Mouse (Mus musculus) embryonic facial prominence, embryonic 13.5 days (tissue): ENCODE data around the gene Grin3b. TPM values are rescaled to one million over a fixed set of nuclear protein-coding genes. Genes with fewer than 3 reads are reported as not detected.

ENCODE experiments used
- ATAC-seq: fragments of 200-750 bp; cut with Nextera tagmentation; 2 replicates; pipeline ENCODE4 v1.8.0; 2017; ENCODE audit warnings: low read depth; ENCODE audit not compliant: insufficient number of reproducible peaks, insufficient read depth, low FRiP score, low TSS enrichment
- H3K27ac ChIP-seq: fragments of 300-500 bp; sonication (generic); 2 replicates; pipeline ENCODE4 v1.5.1; 2015; ENCODE audit warnings: moderate library complexity, mild to moderate bottlenecking, inconsistent platforms
- H3K27me3 ChIP-seq: fragments of 300-500 bp; sonication (generic); 2 replicates; pipeline ENCODE4 v1.6.1; 2015; ENCODE audit warnings: mild to moderate bottlenecking, inconsistent platforms
- H3K36me3 ChIP-seq: fragments of 300-500 bp; sonication (generic); 2 replicates; pipeline ENCODE4 v1.6.1; 2015; ENCODE audit warnings: mild to moderate bottlenecking, inconsistent platforms
- H3K4me1 ChIP-seq: fragments of 300-500 bp; sonication (generic); 2 replicates; pipeline ENCODE4 v1.6.1; 2015; ENCODE audit warnings: inconsistent platforms
- H3K4me2 ChIP-seq: fragments of 300-500 bp; sonication (generic); 2 replicates; pipeline ENCODE4 v1.6.1; 2015; ENCODE audit warnings: moderate library complexity, mild to moderate bottlenecking, inconsistent platforms
- H3K4me3 ChIP-seq: fragments of 300-500 bp; sonication (generic); 2 replicates; pipeline ENCODE4 v1.5.1; 2015; ENCODE audit warnings: mild to moderate bottlenecking, inconsistent platforms
- H3K9ac ChIP-seq: fragments of 300-500 bp; sonication (generic); 2 replicates; pipeline ENCODE4 v1.6.1; 2015; ENCODE audit warnings: mild to moderate bottlenecking, inconsistent platforms
- H3K9me3 ChIP-seq: fragments of 300-500 bp; sonication (generic); 2 replicates; pipeline ENCODE4 v1.6.1; 2016; ENCODE audit warnings: inconsistent platforms
- WGBS: fragments of 180-500 bp; shearing (Covaris S2); methylation state at CpG from one replicate; pipeline ENCODE4 v1.1.7; 2015; ENCODE audit warnings: mixed read lengths; 5-methylcytosine and 5-hydroxymethylcytosine counted together
- polyA plus RNA-seq: library from polyadenylated mRNA; unstranded; fragments of >200 nt; fragmentation: Nextera tagmentation; extraction: Ambion mirVana; gene quantifications from 2 replicates; pipeline ENCODE4 v1.2.1, GENCODE M21; 2015

Grin3b gene
- polyA plus RNA-seq, 1 experiment from 2014 or later: 0.83 TPM

- WGBS: 90% methylated on average over 13 of the region's 13 CpGs
- no peak overlapping the region for H3K4me2 ChIP-seq
These were observed 50.8 kb downstream of the Grin3b start for GRCm38 (mm10) chr10:80021320-80021641.

GRCm38 (mm10) chr10:80022164-80022563 is 51.6 kb downstream of the Grin3b start:
- Histone ChIP-seq H3K36me3 (no peaks in the 10 kb centered on the region), H3K9me3 (no peaks in the 10 kb centered on the region), H3K4me3 (no peak overlapping the region), H3K27ac (no peak overlapping the region), H3K27me3 (peaks cover 29% of the 10 kb centered on the region), H3K4me2 (no peak overlapping the region), H3K9ac (no peak overlapping the region), H3K4me1 (peaks cover 24% of the 10 kb centered on the region)
- no peak for ATAC-seq
- WGBS: 91% methylated on average over 12 of the region's 12 CpGs

More at GRCm38 (mm10) chr10:80021320-80021641, 50.8 kb downstream of the Grin3b start:
- Histone ChIP-seq H3K9ac (no peak overlapping the region), H3K4me1 (peaks cover 24% of the 10 kb centered on the region), H3K27me3 (peaks cover 37% of the 10 kb centered on the region), H3K27ac (no peak overlapping the region), H3K9me3 (no peaks in the 10 kb centered on the region), H3K4me3 (no peak overlapping the region), H3K36me3 (no peaks in the 10 kb centered on the region)
- ATAC-seq: no peak

- 91% methylated on average over 8 of the region's 8 CpGs for WGBS
- no peak for ATAC-seq
- peaks cover 22% of the 10 kb centered on the region for H3K4me1 ChIP-seq
These were observed 52.3 kb downstream of the Grin3b start for GRCm38 (mm10) chr10:80022806-80023205.

GRCm38 (mm10) chr10:80023758-80024157 is 53.2 kb downstream of the Grin3b start:
- no peak for ATAC-seq
- H3K4me2 ChIP-seq: no peak overlapping the region
- H3K4me3 ChIP-seq: no peak overlapping the region
- peaks cover 18% of the 10 kb centered on the region for H3K4me1 ChIP-seq
- no peak overlapping the region for H3K27ac ChIP-seq
- H3K36me3 ChIP-seq: no peaks in the 10 kb centered on the region
- no peak overlapping the region for H3K9ac ChIP-seq
- H3K27me3 ChIP-seq: peaks cover 18% of the 10 kb centered on the region; the same call in 1 of the 2 replicates
- WGBS: 76% methylated on average over 5 of the region's 5 CpGs
- H3K9me3 ChIP-seq: no peaks in the 10 kb centered on the region

More at GRCm38 (mm10) chr10:80022806-80023205, 52.3 kb downstream of the Grin3b start:
- Histone ChIP-seq H3K36me3 (no peaks in the 10 kb centered on the region), H3K27ac (no peak overlapping the region), H3K9me3 (no peaks in the 10 kb centered on the region), H3K9ac (no peak overlapping the region), H3K27me3 (peaks cover 24% of the 10 kb centered on the region), H3K4me3 (no peak overlapping the region), H3K4me2 (no peak overlapping the region)

GRCm38 (mm10) chr10:80024229-80025043 is 53.9 kb downstream of the Grin3b start:
- Histone ChIP-seq H3K36me3 (no peaks in the 10 kb centered on the region), H3K4me1 (peaks cover 12% of the 10 kb centered on the region), H3K9me3 (no peaks in the 10 kb centered on the region), H3K27ac (no peak overlapping the region), H3K4me3 (no peak overlapping the region), H3K27me3 (peaks cover 12% of the 10 kb centered on the region; the same call in 1 of the 2 replicates), H3K4me2 (no peak overlapping the region), H3K9ac (no peak overlapping the region)
- no peak for ATAC-seq
- WGBS: 76% methylated on average over 15 of the region's 15 CpGs

GRCm38 (mm10) chr10:80025044-80025347 is 54.5 kb downstream of the Grin3b start:
- Histone ChIP-seq H3K27me3 (peaks cover 6% of the 10 kb centered on the region; the same call in 1 of the 2 replicates), H3K27ac (no peak overlapping the region), H3K4me3 (no peak overlapping the region), H3K9me3 (no peaks in the 10 kb centered on the region), H3K4me1 (peaks cover 6% of the 10 kb centered on the region), H3K36me3 (no peaks in the 10 kb centered on the region), H3K9ac (0 out of 2 replicates have a peak overlapping the region, but pooled peaks have one; percentile 32), H3K4me2 (no peak overlapping the region)
- ATAC-seq: no peak
- 56% methylated on average over 4 of the region's 4 CpGs for WGBS

- 78% methylated on average over 10 of the region's 10 CpGs for WGBS
- Histone ChIP-seq H3K4me2 (no peak overlapping the region), H3K36me3 (no peaks in the 10 kb centered on the region), H3K4me1 (peaks cover 1% of the 10 kb centered on the region; the same call in 1 of the 2 replicates), H3K27ac (no peak overlapping the region), H3K9ac (no peak overlapping the region), H3K9me3 (no peaks in the 10 kb centered on the region), H3K4me3 (no peak overlapping the region), H3K27me3 (peaks cover 1% of the 10 kb centered on the region; the same call in 1 of the 2 replicates)
- no peak for ATAC-seq
These were observed 54.9 kb downstream of the Grin3b start for GRCm38 (mm10) chr10:80025463-80025862.

GRCm38 (mm10) chr10:80025889-80026288 is 55.4 kb downstream of the Grin3b start:
- Histone ChIP-seq H3K4me1 (no peaks in the 10 kb centered on the region), H3K9me3 (no peaks in the 10 kb centered on the region), H3K4me3 (no peak overlapping the region), H3K27me3 (no peaks in the 10 kb centered on the region), H3K36me3 (no peaks in the 10 kb centered on the region), H3K27ac (no peak overlapping the region), H3K4me2 (no peak overlapping the region), H3K9ac (no peak overlapping the region)
- ATAC-seq: no peak
- WGBS: 63% methylated on average over 12 of the region's 12 CpGs

Other genes starting within 250 kb of the Grin3b start
- gene Polrmt, start 224.1 kb upstream of the Grin3b start, polyA plus RNA-seq: 42.8 and 50.9 TPM in 2 replicates
- 0.54 and 0.80 TPM in 2 replicates for gene Fgf22, start 215.6 kb upstream of the Grin3b start, polyA plus RNA-seq
- gene Rnf126, start 203.8 kb upstream of the Grin3b start, polyA plus RNA-seq: 79.2 and 96.5 TPM in 2 replicates
- 7.5 and 8.3 TPM in 2 replicates for gene Fstl3, start 193.4 kb upstream of the Grin3b start, polyA plus RNA-seq
- gene Prss57, start 179.8 kb upstream of the Grin3b start, polyA plus RNA-seq: not detected in 2 replicates
- gene Palm, start 177.1 kb upstream of the Grin3b start, polyA plus RNA-seq: 105 and 112 TPM in 2 replicates
- gene Misp, start 149.7 kb upstream of the Grin3b start, polyA plus RNA-seq: 2.5 and 5.2 TPM in 2 replicates
- 386 and 390 TPM in 2 replicates for gene Ptbp1, start 116.3 kb upstream of the Grin3b start, polyA plus RNA-seq
- 7.3 and 8.5 TPM in 2 replicates for gene Prtn3, start 96.2 kb upstream of the Grin3b start, polyA plus RNA-seq
- 126 and 138 TPM in 2 replicates for gene Plppr3, start 96.1 kb upstream of the Grin3b start, polyA plus RNA-seq
- 1.9 TPM in 1 of 2 replicates, not detected in the other for gene Elane, start 84.5 kb upstream of the Grin3b start, polyA plus RNA-seq
- gene Cfd, start 79.9 kb upstream of the Grin3b start, polyA plus RNA-seq: not detected in 2 replicates
- gene Med16, start 61.8 kb upstream of the Grin3b start, polyA plus RNA-seq: 47.6 and 49.3 TPM in 2 replicates
- 8.1 and 29.9 TPM in 2 replicates for gene Gm26602, start 59.9 kb upstream of the Grin3b start, polyA plus RNA-seq
- gene Kiss1r, start 53.7 kb upstream of the Grin3b start, polyA plus RNA-seq: 0.98 and 1.3 TPM in 2 replicates
- 190 and 206 TPM in 2 replicates for gene R3hdm4, start 49.5 kb upstream of the Grin3b start, polyA plus RNA-seq
- 5.3 and 6.9 TPM in 2 replicates for gene Arid3a, start 43.7 kb upstream of the Grin3b start, polyA plus RNA-seq
- gene Wdr18, start 10.6 kb upstream of the Grin3b start, polyA plus RNA-seq: 97.7 and 106 TPM in 2 replicates
- gene Tmem259, start 13.6 kb downstream of the Grin3b start, polyA plus RNA-seq: 15.4 and 17.0 TPM in 2 replicates
- gene Cnn2, start 17.9 kb downstream of the Grin3b start, polyA plus RNA-seq: 298 and 319 TPM in 2 replicates
- 2.2 and 2.6 TPM in 2 replicates for gene Abca7, start 25.8 kb downstream of the Grin3b start, polyA plus RNA-seq
- 3.9 and 4.6 TPM in 2 replicates for gene Arhgap45, start 45.9 kb downstream of the Grin3b start, polyA plus RNA-seq
- 247 and 265 TPM in 2 replicates for gene Polr2e, start 69.1 kb downstream of the Grin3b start, polyA plus RNA-seq
- gene Gpx4, start 76.5 kb downstream of the Grin3b start, polyA plus RNA-seq: 445 and 488 TPM in 2 replicates
- gene Sbno2, start 134.9 kb downstream of the Grin3b start, polyA plus RNA-seq: 15.8 and 16.1 TPM in 2 replicates
- gene Stk11, start 145.1 kb downstream of the Grin3b start, polyA plus RNA-seq: 18.5 and 19.0 TPM in 2 replicates
- 491 and 513 TPM in 2 replicates for gene Atp5d, start 167.9 kb downstream of the Grin3b start, polyA plus RNA-seq
- gene Cbarp, start 170.1 kb downstream of the Grin3b start, polyA plus RNA-seq: 6.8 and 9.8 TPM in 2 replicates
- gene Midn, start 177.6 kb downstream of the Grin3b start, polyA plus RNA-seq: 21.2 and 25.7 TPM in 2 replicates
- gene Cirbp, start 195.3 kb downstream of the Grin3b start, polyA plus RNA-seq: 142 and 162 TPM in 2 replicates
- 11.0 and 11.6 TPM in 2 replicates for gene 1600002K03Rik, start 202.2 kb downstream of the Grin3b start, polyA plus RNA-seq
- 26.8 and 38.8 TPM in 2 replicates for gene Efna2, start 208.8 kb downstream of the Grin3b start, polyA plus RNA-seq